Mouse (Mus musculus): ENCODE measurements around the gene Gm10401. TPM values are rescaled to one million over a fixed set of nuclear protein-coding genes. Genes with fewer than 3 reads are reported as not detected.
A peak's percentile ranks its signal among the peaks of the same experiment; 100 is the strongest.
"Not testable (repeated sequence)": the region's sequence is repeated elsewhere in the genome, so short reads cannot be mapped to it uniquely, and the experiment has no call there.

Gene Gm10401
- polyA plus RNA-seq, 1 experiment from 2014 or later, result 9.2 TPM

DNA sequence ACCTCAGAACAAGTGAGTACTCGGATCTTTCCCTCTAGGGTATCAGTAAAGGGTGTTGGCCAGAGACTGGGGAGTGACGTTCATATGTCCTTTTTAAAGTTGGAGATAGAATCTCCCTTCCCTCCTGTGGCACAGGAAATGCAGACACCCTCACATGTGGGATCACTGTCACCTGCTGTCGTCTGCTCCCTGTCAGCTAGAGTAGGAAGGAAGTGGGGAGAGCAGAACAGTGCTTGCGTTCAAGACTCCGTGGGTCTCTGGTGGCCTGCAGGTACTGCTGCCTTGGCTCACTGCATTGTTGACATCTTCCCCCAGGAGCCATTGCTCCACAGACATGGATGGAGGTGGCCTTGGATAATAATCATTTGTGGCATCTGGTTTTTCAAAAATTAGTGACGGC, 14.6 kb downstream of the Gm10401 start:
- WGBS, result 72% methylated on average over 6 of the region's 6 CpGs
- Histone ChIP-seq H3K4me2 (ENCODE audit: low read depth, low read length) (no peak overlapping the region), H3K27ac (ENCODE audit: low read length) (no peak overlapping the region), H3K27me3 (ENCODE audit: control insufficient read depth, insufficient read depth, low read length) (no peaks in the 10 kb centered on the region), H3K4me3 (ENCODE audit: low read length) (no peak overlapping the region), H3K36me3 (ENCODE audit: control insufficient read depth, insufficient read depth) (peaks cover 34% of the 10 kb centered on the region), H3K4me1 (ENCODE audit: control insufficient read depth, insufficient read depth, low read length) (no peaks in the 10 kb centered on the region), H3K9ac (ENCODE audit: low read length) (no peak overlapping the region), H3K9me3 (replicated peaks; ENCODE audit: control insufficient read depth, low read length) (no peaks in the 10 kb centered on the region)
- ATAC-seq (replicated peaks; ENCODE audit: extremely low read depth, insufficient read depth, low FRiP score), result 0 out of 2 replicates have a peak, but pooled peaks have one; percentile 28

- no peaks in the 10 kb centered on the region for H3K9me3 ChIP-seq (replicated peaks; ENCODE audit: control insufficient read depth, low read length)
- no peaks in the 10 kb centered on the region for H3K4me1 ChIP-seq (ENCODE audit: control insufficient read depth, insufficient read depth, low read length)
- no peak overlapping the region for H3K27ac ChIP-seq (ENCODE audit: low read length)
- no peak overlapping the region for H3K4me2 ChIP-seq (ENCODE audit: low read depth, low read length)
- H3K4me3 ChIP-seq (ENCODE audit: low read length), result no peak overlapping the region
- H3K9ac ChIP-seq (ENCODE audit: low read length), result no peak overlapping the region
- WGBS, result 86% methylated on average over 5 of the region's 5 CpGs
- H3K27me3 ChIP-seq (ENCODE audit: control insufficient read depth, insufficient read depth, low read length), result no peaks in the 10 kb centered on the region
- H3K36me3 ChIP-seq (ENCODE audit: control insufficient read depth, insufficient read depth), result peaks cover 24% of the 10 kb centered on the region
- ATAC-seq (replicated peaks; ENCODE audit: extremely low read depth, insufficient read depth, low FRiP score), result no peak
These were observed 16.5 kb downstream of the Gm10401 start for GRCm38 (mm10) chr5:115081636-115082035.

- H3K27me3 ChIP-seq (ENCODE audit: control insufficient read depth, insufficient read depth, low read length), result no peaks in the 10 kb centered on the region
- peaks cover 4% of the 10 kb centered on the region; the same call in 1 of the 2 replicates for H3K36me3 ChIP-seq (ENCODE audit: control insufficient read depth, insufficient read depth)
- no peak overlapping the region for H3K4me3 ChIP-seq (ENCODE audit: low read length)
- peaks cover 19% of the 10 kb centered on the region for H3K4me1 ChIP-seq (ENCODE audit: control insufficient read depth, insufficient read depth, low read length)
- no peak overlapping the region for H3K27ac ChIP-seq (ENCODE audit: low read length)
- no peak overlapping the region for H3K9ac ChIP-seq (ENCODE audit: low read length)
- H3K9me3 ChIP-seq (replicated peaks; ENCODE audit: control insufficient read depth, low read length), result no peaks in the 10 kb centered on the region
- 45% methylated on average over 5 of the region's 5 CpGs for WGBS
- no peak overlapping the region for H3K4me2 ChIP-seq (ENCODE audit: low read depth, low read length)
- ATAC-seq (replicated peaks; ENCODE audit: extremely low read depth, insufficient read depth, low FRiP score), result no peak
These were observed 21.8 kb downstream of the Gm10401 start for GRCm38 (mm10) chr5:115076144-115076901.

- H3K27me3 ChIP-seq (ENCODE audit: control insufficient read depth, insufficient read depth, low read length), result no peaks in the 10 kb centered on the region
- peaks cover 22% of the 10 kb centered on the region for H3K4me1 ChIP-seq (ENCODE audit: control insufficient read depth, insufficient read depth, low read length)
- 70% methylated on average over 4 of the region's 4 CpGs for WGBS
- H3K4me2 ChIP-seq (ENCODE audit: low read depth, low read length), result no peak overlapping the region
- no peak overlapping the region for H3K4me3 ChIP-seq (ENCODE audit: low read length)
- H3K9me3 ChIP-seq (replicated peaks; ENCODE audit: control insufficient read depth, low read length), result no peaks in the 10 kb centered on the region
- peaks cover 4% of the 10 kb centered on the region; the same call in 1 of the 2 replicates for H3K36me3 ChIP-seq (ENCODE audit: control insufficient read depth, insufficient read depth)
- no peak for ATAC-seq (replicated peaks; ENCODE audit: extremely low read depth, insufficient read depth, low FRiP score)
- no peak overlapping the region for H3K9ac ChIP-seq (ENCODE audit: low read length)
- no peak overlapping the region for H3K27ac ChIP-seq (ENCODE audit: low read length)
These were observed 23.3 kb downstream of the Gm10401 start for GRCm38 (mm10) chr5:115074749-115075148.

DNA sequence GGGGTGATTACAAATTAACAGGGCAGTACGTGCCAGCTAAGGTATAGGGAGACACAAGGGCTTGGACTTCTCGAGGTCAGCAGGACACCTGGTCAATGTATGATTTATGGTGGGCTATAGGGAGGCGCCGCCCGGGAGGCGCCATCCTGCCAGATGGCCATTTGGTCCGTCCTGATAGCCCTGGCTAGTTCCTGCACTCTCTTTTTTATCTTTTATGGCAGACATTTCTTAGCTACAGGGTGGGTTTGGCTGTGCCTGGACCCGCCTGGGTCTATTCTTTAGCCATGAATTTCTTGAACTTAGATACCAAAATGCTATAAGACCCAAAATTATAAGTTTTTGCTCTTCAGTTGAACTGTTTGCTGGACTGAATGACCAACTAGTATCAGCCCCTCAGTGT, 24.8 kb downstream of the Gm10401 start:
- 79% methylated on average over 8 of the region's 8 CpGs for WGBS
- not testable (repeated sequence) for H3K27me3 ChIP-seq (ENCODE audit: control insufficient read depth, insufficient read depth, low read length); H3K9me3 ChIP-seq (replicated peaks; ENCODE audit: control insufficient read depth, low read length); H3K4me2 ChIP-seq (ENCODE audit: low read depth, low read length); H3K4me3 ChIP-seq (ENCODE audit: low read length); H3K27ac ChIP-seq (ENCODE audit: low read length); ATAC-seq (replicated peaks; ENCODE audit: extremely low read depth, insufficient read depth, low FRiP score); H3K36me3 ChIP-seq (ENCODE audit: control insufficient read depth, insufficient read depth); H3K9ac ChIP-seq (ENCODE audit: low read length)
- H3K4me1 ChIP-seq (ENCODE audit: control insufficient read depth, insufficient read depth, low read length), result peaks cover 33% of the 10 kb centered on the region

DNA sequence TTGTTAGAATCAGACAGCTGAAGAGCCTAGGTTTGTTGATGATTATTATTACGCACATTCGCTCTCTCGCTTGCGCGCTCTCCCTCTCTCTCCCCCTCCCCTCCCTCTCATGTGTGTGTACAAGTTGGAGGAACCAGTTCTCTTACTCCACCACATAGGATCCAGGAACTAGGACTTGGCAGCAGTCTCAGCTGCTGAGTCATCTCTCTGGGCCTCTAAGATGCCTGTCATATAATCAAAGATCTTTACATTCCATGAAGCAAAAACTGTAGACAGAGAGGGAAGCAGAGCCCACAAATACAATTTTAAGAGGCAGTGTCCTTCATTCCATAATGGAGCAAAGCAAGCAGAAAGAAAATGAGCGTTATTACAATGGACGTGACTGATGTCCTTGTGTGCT, 26.0 kb downstream of the Gm10401 start:
- Histone ChIP-seq H3K4me2 (ENCODE audit: low read depth, low read length) (no peak overlapping the region), H3K4me1 (ENCODE audit: control insufficient read depth, insufficient read depth, low read length) (peaks cover 43% of the 10 kb centered on the region), H3K27me3 (ENCODE audit: control insufficient read depth, insufficient read depth, low read length) (no peaks in the 10 kb centered on the region), H3K36me3 (ENCODE audit: control insufficient read depth, insufficient read depth) (peaks cover 4% of the 10 kb centered on the region; the same call in 1 of the 2 replicates), H3K27ac (ENCODE audit: low read length) (peak overlapping the region; percentile 11; the same call in 1 of the 2 replicates), H3K9ac (ENCODE audit: low read length) (no peak overlapping the region), H3K9me3 (replicated peaks; ENCODE audit: control insufficient read depth, low read length) (no peaks in the 10 kb centered on the region), H3K4me3 (ENCODE audit: low read length) (no peak overlapping the region)
- ATAC-seq (replicated peaks; ENCODE audit: extremely low read depth, insufficient read depth, low FRiP score), result no peak
- 80% methylated on average over 7 of the region's 7 CpGs for WGBS

DNA sequence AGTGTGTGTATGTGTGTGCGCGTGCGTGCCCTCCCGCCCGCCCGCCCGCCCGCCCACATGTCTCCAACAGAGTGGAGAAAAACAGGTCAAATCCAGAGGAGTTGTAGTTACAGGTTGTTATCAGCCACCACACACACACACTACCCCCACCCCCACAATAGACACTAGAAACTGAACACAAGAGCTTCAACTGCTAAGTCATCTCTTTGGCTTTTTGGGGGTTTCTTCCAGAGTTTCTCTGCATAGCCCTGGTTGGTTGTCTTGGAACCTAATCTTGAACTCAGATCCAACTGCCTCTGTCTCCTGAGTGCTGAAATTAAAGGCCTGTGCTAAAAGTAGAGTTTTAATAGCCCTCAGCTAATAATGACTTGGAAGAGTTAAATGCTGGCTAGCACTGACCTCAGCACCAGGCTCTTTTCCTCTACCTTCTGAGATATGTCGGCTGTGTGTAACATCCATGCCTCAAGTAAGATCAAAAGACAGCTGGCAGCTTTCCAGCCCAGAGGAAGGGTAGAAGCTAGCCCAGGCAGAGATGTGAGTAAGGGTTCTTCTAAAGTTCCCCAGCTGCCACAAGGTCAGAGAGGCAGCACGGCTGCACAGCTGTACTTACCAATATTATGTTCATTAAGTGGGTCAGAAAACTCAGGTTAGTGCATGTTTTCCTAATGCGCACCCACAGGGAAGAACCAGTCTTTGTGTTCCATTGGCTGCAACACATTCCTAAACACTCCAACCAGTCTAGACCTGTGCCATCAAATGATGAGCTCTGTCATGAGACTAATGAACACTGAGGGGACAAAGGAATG, 26.8 kb downstream of the Gm10401 start:
- Histone ChIP-seq H3K4me3 (ENCODE audit: low read length) (no peak overlapping the region), H3K4me2 (ENCODE audit: low read depth, low read length) (no peak overlapping the region)

GRCm38 (mm10) chr5:115070457-115070856, 27.6 kb downstream of the Gm10401 start:
- H3K4me1 ChIP-seq (ENCODE audit: control insufficient read depth, insufficient read depth, low read length), result peaks cover 49% of the 10 kb centered on the region
- whole genome bisulfite sequencing, result 100% methylated on average over 2 of the region's 2 CpGs
- H3K27ac ChIP-seq (ENCODE audit: low read length), result no peak overlapping the region
- no peak overlapping the region for H3K9ac ChIP-seq (ENCODE audit: low read length)
- ATAC-seq (replicated peaks; ENCODE audit: extremely low read depth, insufficient read depth, low FRiP score), result no peak
- H3K9me3 ChIP-seq (replicated peaks; ENCODE audit: control insufficient read depth, low read length), result no peaks in the 10 kb centered on the region
- H3K27me3 ChIP-seq (ENCODE audit: control insufficient read depth, insufficient read depth, low read length), result no peaks in the 10 kb centered on the region
- H3K4me3 ChIP-seq (ENCODE audit: low read length), result no peak overlapping the region
- 0 out of 2 replicates have a peak, but pooled peaks cover 2% of the 10 kb centered on the region for H3K36me3 ChIP-seq (ENCODE audit: control insufficient read depth, insufficient read depth)
- no peak overlapping the region for H3K4me2 ChIP-seq (ENCODE audit: low read depth, low read length)

More for the DNA sequence above, 26.8 kb downstream of the Gm10401 start:
- no peak overlapping the region for H3K9ac ChIP-seq (ENCODE audit: low read length)
- 0 out of 2 replicates have a peak, but pooled peaks cover 4% of the 10 kb centered on the region for H3K36me3 ChIP-seq (ENCODE audit: control insufficient read depth, insufficient read depth)
- ATAC-seq (replicated peaks; ENCODE audit: extremely low read depth, insufficient read depth, low FRiP score), result peak; percentile 30; the same call in 1 of the 2 replicates
- H3K4me1 ChIP-seq (ENCODE audit: control insufficient read depth, insufficient read depth, low read length), result peaks cover 43% of the 10 kb centered on the region
- peak overlapping the region; percentile 11; the same call in 1 of the 2 replicates for H3K27ac ChIP-seq (ENCODE audit: low read length)
- no peaks in the 10 kb centered on the region for H3K27me3 ChIP-seq (ENCODE audit: control insufficient read depth, insufficient read depth, low read length)
- 82% methylated on average over 11 of the region's 11 CpGs for WGBS
- H3K9me3 ChIP-seq (replicated peaks; ENCODE audit: control insufficient read depth, low read length), result no peaks in the 10 kb centered on the region

- 76% methylated on average over 3 of the region's 3 CpGs for WGBS
- Histone ChIP-seq H3K27ac (ENCODE audit: low read length) (no peak overlapping the region), H3K4me1 (ENCODE audit: control insufficient read depth, insufficient read depth, low read length) (peaks cover 52% of the 10 kb centered on the region), H3K4me3 (ENCODE audit: low read length) (no peak overlapping the region), H3K9me3 (replicated peaks; ENCODE audit: control insufficient read depth, low read length) (no peaks in the 10 kb centered on the region), H3K9ac (ENCODE audit: low read length) (no peak overlapping the region), H3K4me2 (ENCODE audit: low read depth, low read length) (no peak overlapping the region), H3K36me3 (ENCODE audit: control insufficient read depth, insufficient read depth) (no peaks in the 10 kb centered on the region), H3K27me3 (ENCODE audit: control insufficient read depth, insufficient read depth, low read length) (no peaks in the 10 kb centered on the region)
- ATAC-seq (replicated peaks; ENCODE audit: extremely low read depth, insufficient read depth, low FRiP score), result no peak
These were observed 28.5 kb downstream of the Gm10401 start for GRCm38 (mm10) chr5:115069611-115070010.
